In genomic region chr4:148158436-148159348, GRCm38 (mm10) we compare ENCODE assay signal across 8 mouse cellular contexts. TPM values are rescaled to one million over a fixed set of nuclear protein-coding genes. Genes with fewer than 3 reads are reported as not detected.
DNase-seq lines count a peak whose midpoint lies in the region; ATAC-seq and TF ChIP-seq lines count a peak whose summit lies in the region.

No protein-coding gene starts in this region.

- H3K4me1 ChIP-seq in lung, embryonic 15.5 days = peaks cover 22% of the 10 kb centered on the region
- peaks cover 13% of the 10 kb centered on the region for H3K4me1 ChIP-seq in forebrain, postnatal 0 days (ENCODE audit: insufficient read depth)
- H3K4me1 ChIP-seq in limb, embryonic 10.5 days = peaks cover 38% of the 10 kb centered on the region
- peaks cover 7% of the 10 kb centered on the region; the same call in 1 of the 2 replicates for H3K4me1 ChIP-seq in neural tube, embryonic 14.5 days (ENCODE audit: control insufficient read depth, insufficient read depth, low read length)

- 30% methylated on average over 27 of the region's 27 CpGs for WGBS in lung, embryonic 15.5 days
- 20% methylated on average over 27 of the region's 27 CpGs for WGBS in forebrain, postnatal 0 days
- WGBS in limb, embryonic 10.5 days = 32% methylated on average over 27 of the region's 27 CpGs
- 22% methylated on average over 27 of the region's 27 CpGs for WGBS in neural tube, embryonic 14.5 days

- H3K27ac ChIP-seq in lung, embryonic 15.5 days = no peak overlapping the region; the same call in 1 of the 2 replicates
- H3K27ac ChIP-seq in forebrain, postnatal 0 days (ENCODE audit: low read depth, low read length) = peak overlapping the region; percentile 78
- H3K27ac ChIP-seq in limb, embryonic 10.5 days = peak overlapping the region; percentile 82
- peak overlapping the region; percentile 92 for H3K27ac ChIP-seq in neural tube, embryonic 14.5 days (ENCODE audit: low read depth, low read length)

- peaks cover 51% of the 10 kb centered on the region for H3K27me3 ChIP-seq in lung, embryonic 15.5 days
- peaks cover 6% of the 10 kb centered on the region; the same call in 1 of the 2 replicates for H3K27me3 ChIP-seq in forebrain, postnatal 0 days (ENCODE audit: insufficient read depth, low read length)
- peaks cover 69% of the 10 kb centered on the region for H3K27me3 ChIP-seq in limb, embryonic 10.5 days (ENCODE audit: low read depth, poor library complexity, severe bottlenecking)
- H3K27me3 ChIP-seq in neural tube, embryonic 14.5 days (ENCODE audit: control insufficient read depth, insufficient read depth, low read length) = peaks cover 5% of the 10 kb centered on the region; the same call in 1 of the 2 replicates

- peak overlapping the region; percentile 48 for H3K4me3 ChIP-seq in lung, embryonic 15.5 days
- H3K4me3 ChIP-seq in forebrain, postnatal 0 days (ENCODE audit: low read depth, low read length) = peak overlapping the region; percentile 71
- peak overlapping the region; percentile 66 for H3K4me3 ChIP-seq in limb, embryonic 10.5 days
- H3K4me3 ChIP-seq in neural tube, embryonic 14.5 days (ENCODE audit: low read depth, low read length) = peak overlapping the region; percentile 71

- H3K4me2 ChIP-seq in lung, embryonic 15.5 days = peak overlapping the region; percentile 94
- peak overlapping the region; percentile 97 for H3K4me2 ChIP-seq in forebrain, postnatal 0 days (ENCODE audit: low read depth)
- H3K4me2 ChIP-seq in neural tube, embryonic 14.5 days (ENCODE audit: low read depth, low read length) = peak overlapping the region; percentile 49

- no peak for ATAC-seq in lung, embryonic 15.5 days (ENCODE audit: borderline replicate concordance, extremely low read depth, low FRiP score, low TSS enrichment)
- peak; percentile 15; the same call in 1 of the 2 replicates for ATAC-seq in forebrain, postnatal 0 days
- ATAC-seq in neural tube, embryonic 14.5 days (ENCODE audit: low read depth) = peak; percentile 3

- peak overlapping the region; percentile 49 for H3K9ac ChIP-seq in lung, embryonic 15.5 days
- peak overlapping the region; percentile 83 for H3K9ac ChIP-seq in forebrain, postnatal 0 days
- peak overlapping the region; percentile 91 for H3K9ac ChIP-seq in neural tube, embryonic 14.5 days (replicated peaks; ENCODE audit: low read depth, low read length)

- no peaks in the 10 kb centered on the region for H3K36me3 ChIP-seq in lung, embryonic 15.5 days
- peaks cover 35% of the 10 kb centered on the region for H3K36me3 ChIP-seq in forebrain, postnatal 0 days (ENCODE audit: insufficient read depth)
- H3K36me3 ChIP-seq in limb, embryonic 10.5 days = peaks cover 9% of the 10 kb centered on the region
- peaks cover 21% of the 10 kb centered on the region for H3K36me3 ChIP-seq in neural tube, embryonic 14.5 days (ENCODE audit: control insufficient read depth, insufficient read depth, low read length)

- H3K9me3 ChIP-seq in lung, embryonic 15.5 days = no peaks in the 10 kb centered on the region
- no peaks in the 10 kb centered on the region for H3K9me3 ChIP-seq in forebrain, postnatal 0 days (ENCODE audit: low read length)
- no peaks in the 10 kb centered on the region for H3K9me3 ChIP-seq in limb, embryonic 10.5 days (replicated peaks)
- H3K9me3 ChIP-seq in neural tube, embryonic 14.5 days (ENCODE audit: control insufficient read depth, low read length) = no peaks in the 10 kb centered on the region

- TF ChIP-seq CTCF in forebrain, postnatal 0 days (IDR thresholded peaks at IDR 0.05; ENCODE audit: low read depth) = no peak

- DNase-seq in lung, postnatal 25 days (ENCODE audit: low spot score) = no peak
- DNase-seq in cerebellum, adult 9-10 months = peak; percentile 76
- peak; percentile 66 for DNase-seq in forebrain, postnatal 0 days
- peak; percentile 47 for DNase-seq in limb, embryonic 10.5 days (ENCODE audit: low spot score)
- DNase-seq in urinary bladder, postnatal 36 days (ENCODE audit: low spot score in 2 of 2) = no peak
- DNase-seq in lung, postnatal 10 days = no peak

RNA-seq across cellular contexts. Expression of gene Fbxo44, which starts 1.6 kb away (rescaled TPM):
- 12.1 and 13.4 TPM in 2 replicates for polyA plus RNA-seq in lung, embryonic 15.5 days (2015; fragmentation: Nextera tagmentation; extraction: Ambion mirVana)
- 126 and 132 TPM in 2 replicates for total RNA-seq in forebrain, postnatal 0 days (2014; rRNA removed)
- 73.3 and 81.4 TPM in 2 replicates for polyA plus RNA-seq in forebrain, postnatal 0 days (2015; fragmentation: Nextera tagmentation; extraction: Ambion mirVana)
- 4.4 and 9.7 TPM in 2 replicates for polyA plus RNA-seq in limb, embryonic 10.5 days (2016; fragmentation: Nextera tagmentation; extraction: Ambion mirVana)
- polyA plus RNA-seq in neural tube, embryonic 14.5 days (2014; fragmentation: Nextera tagmentation; extraction: Ambion mirVana) = 99.4 and 116 TPM in 2 replicates

RNA-seq across cellular contexts. Expression of gene Fbxo2, which starts 1.7 kb away (rescaled TPM):
- 1.0 and 1.7 TPM in 2 replicates for polyA plus RNA-seq in lung, embryonic 15.5 days (2015; fragmentation: Nextera tagmentation; extraction: Ambion mirVana)
- total RNA-seq in forebrain, postnatal 0 days (2014; rRNA removed) = 10.2 and 11.9 TPM in 2 replicates
- polyA plus RNA-seq in forebrain, postnatal 0 days (2015; fragmentation: Nextera tagmentation; extraction: Ambion mirVana) = 11.4 and 15.6 TPM in 2 replicates
- polyA plus RNA-seq in limb, embryonic 10.5 days (2016; fragmentation: Nextera tagmentation; extraction: Ambion mirVana) = 0.49 and 0.65 TPM in 2 replicates
- polyA plus RNA-seq in neural tube, embryonic 14.5 days (2014; fragmentation: Nextera tagmentation; extraction: Ambion mirVana) = 7.4 and 10.4 TPM in 2 replicates

RNA-seq across cellular contexts. Expression of gene Fbxo6, which starts 6.8 kb away (rescaled TPM):
- polyA plus RNA-seq in lung, embryonic 15.5 days (2015; fragmentation: Nextera tagmentation; extraction: Ambion mirVana) = 14.2 and 15.9 TPM in 2 replicates
- 22.0 and 24.0 TPM in 2 replicates for total RNA-seq in forebrain, postnatal 0 days (2014; rRNA removed)
- polyA plus RNA-seq in forebrain, postnatal 0 days (2015; fragmentation: Nextera tagmentation; extraction: Ambion mirVana) = 22.8 and 24.9 TPM in 2 replicates
- 9.0 and 11.1 TPM in 2 replicates for polyA plus RNA-seq in limb, embryonic 10.5 days (2016; fragmentation: Nextera tagmentation; extraction: Ambion mirVana)
- polyA plus RNA-seq in neural tube, embryonic 14.5 days (2014; fragmentation: Nextera tagmentation; extraction: Ambion mirVana) = 18.0 and 19.7 TPM in 2 replicates

RNA-seq across cellular contexts. Expression of gene Draxin, which starts 28.2 kb away (rescaled TPM):
- 0.07 TPM in 1 of 2 replicates, not detected in the other for polyA plus RNA-seq in lung, embryonic 15.5 days (2015; fragmentation: Nextera tagmentation; extraction: Ambion mirVana)
- 37.5 and 40.5 TPM in 2 replicates for total RNA-seq in forebrain, postnatal 0 days (2014; rRNA removed)
- polyA plus RNA-seq in forebrain, postnatal 0 days (2015; fragmentation: Nextera tagmentation; extraction: Ambion mirVana) = 6.8 and 8.7 TPM in 2 replicates
- polyA plus RNA-seq in limb, embryonic 10.5 days (2016; fragmentation: Nextera tagmentation; extraction: Ambion mirVana) = 0.78 and 1.3 TPM in 2 replicates
- 13.2 and 13.8 TPM in 2 replicates for polyA plus RNA-seq in neural tube, embryonic 14.5 days (2014; fragmentation: Nextera tagmentation; extraction: Ambion mirVana)

RNA-seq across cellular contexts. Expression of gene Mad2l2, which starts 28.5 kb away (rescaled TPM):
- 50.2 and 51.9 TPM in 2 replicates for polyA plus RNA-seq in lung, embryonic 15.5 days (2015; fragmentation: Nextera tagmentation; extraction: Ambion mirVana)
- total RNA-seq in forebrain, postnatal 0 days (2014; rRNA removed) = 43.6 and 45.7 TPM in 2 replicates
- polyA plus RNA-seq in forebrain, postnatal 0 days (2015; fragmentation: Nextera tagmentation; extraction: Ambion mirVana) = 102 and 104 TPM in 2 replicates
- polyA plus RNA-seq in limb, embryonic 10.5 days (2016; fragmentation: Nextera tagmentation; extraction: Ambion mirVana) = 71.7 and 93.8 TPM in 2 replicates
- 114 and 127 TPM in 2 replicates for polyA plus RNA-seq in neural tube, embryonic 14.5 days (2014; fragmentation: Nextera tagmentation; extraction: Ambion mirVana)

Comparison
In these comparisons a context has a peak if more than half of its experiments do, and no peak if none do; other contexts are left out.
1. DNase-seq: peak in cerebellum, adult 9-10 months (single experiment), forebrain, postnatal 0 days (single experiment) and limb, embryonic 10.5 days (single experiment); none in lung, postnatal 25 days (single experiment), urinary bladder, postnatal 36 days (0 of 2) and lung, postnatal 10 days (single experiment).
2. Peak in every context shown above with its lines, with median percentiles within 50 percentile points of each other: H3K4me2 ChIP-seq, H3K4me3 ChIP-seq and H3K9ac ChIP-seq.